Mouse (Mus musculus): ENCODE data around the gene Tcaf3. TPM values are rescaled to one million over a fixed set of nuclear protein-coding genes. Genes with fewer than 3 reads are reported as not detected.

The Tcaf3 gene
- total RNA-seq, 2 experiments from 2014 or later, result not detected

GRCm38 (mm10) chr6:42546180-42546579, 51.3 kb downstream of the Tcaf3 start:
- DNase-seq, result no peak
- intact Hi-C loops (cut with DNase I; ENCODE audit: low total_unique reads), result no loop called here

GRCm38 (mm10) chr6:42545451-42545885, 52.0 kb downstream of the Tcaf3 start:
- intact Hi-C loops (cut with DNase I; ENCODE audit: low total_unique reads), result no loop called here
- no peak for DNase-seq

GRCm38 (mm10) chr6:42544846-42545245, 52.6 kb downstream of the Tcaf3 start:
- no peak for DNase-seq
- intact Hi-C loops (cut with DNase I; ENCODE audit: low total_unique reads), result no loop called here

- intact Hi-C loops (cut with DNase I; ENCODE audit: low total_unique reads), result no loop called here
- DNase-seq, result peak; percentile 81
Observed at GRCm38 (mm10) chr6:42542036-42543031, 55.2 kb downstream of the Tcaf3 start.

- intact Hi-C loops (cut with DNase I; ENCODE audit: low total_unique reads), result no loop called here
- no peak for DNase-seq
Observed at GRCm38 (mm10) chr6:42540681-42541080, 56.8 kb downstream of the Tcaf3 start.

GRCm38 (mm10) chr6:42539711-42540110, 57.8 kb downstream of the Tcaf3 start:
- no peak for DNase-seq
- intact Hi-C loops (cut with DNase I; ENCODE audit: low total_unique reads), result no loop called here

Other genes with a start within 250 kb of the Tcaf3 start
- 10 to 100 TPM; 35.2 to 40.9 TPM for gene Zyx, start 248.1 kb downstream of the Tcaf3 start, total RNA-seq (2021)
- gene Epha1, start 224.4 kb downstream of the Tcaf3 start, total RNA-seq (2021), result under 1 TPM; 0.07 to 0.21 TPM
- gene Tas2r143, start 197.5 kb downstream of the Tcaf3 start, total RNA-seq (2021), result under 1 TPM in 1 of 2 experiments, not detected in 1; 0.44 TPM
- not detected for gene Tas2r135, start 192.3 kb downstream of the Tcaf3 start, total RNA-seq (2021)
- not detected for gene Tas2r126, start 163.2 kb downstream of the Tcaf3 start, total RNA-seq (2021)
- gene Olfr458, start 132.5 kb downstream of the Tcaf3 start, total RNA-seq (2021), result not detected
- not detected for gene Olfr457, start 121.4 kb downstream of the Tcaf3 start, total RNA-seq (2021)
- gene Olfr456, start 110.5 kb downstream of the Tcaf3 start, total RNA-seq (2021), result not detected
- gene Olfr455, start 50.1 kb downstream of the Tcaf3 start, total RNA-seq (2021), result not detected
- 1 to 10 TPM; 4.4 to 4.6 TPM for gene Tcaf2, start 47.6 kb upstream of the Tcaf3 start, total RNA-seq (2021)
- 10 to 100 TPM; 11.2 to 15.0 TPM for gene Tcaf1, start 112.4 kb upstream of the Tcaf3 start, total RNA-seq (2021)
- gene Olfr453, start 141.7 kb upstream of the Tcaf3 start, total RNA-seq (2021), result not detected
- gene Olfr38, start 158.7 kb upstream of the Tcaf3 start, total RNA-seq (2021), result not detected
- not detected for gene Olfr452, start 187.4 kb upstream of the Tcaf3 start, total RNA-seq (2021)
- not detected for gene Olfr450, start 214.2 kb upstream of the Tcaf3 start, total RNA-seq (2021)
- gene Olfr449, start 236.7 kb upstream of the Tcaf3 start, total RNA-seq (2021), result not detected

All from gastrocnemius, postnatal 14 days (tissue).